ENCODE assay signal across 8 mouse cellular contexts in the genomic region with DNA sequence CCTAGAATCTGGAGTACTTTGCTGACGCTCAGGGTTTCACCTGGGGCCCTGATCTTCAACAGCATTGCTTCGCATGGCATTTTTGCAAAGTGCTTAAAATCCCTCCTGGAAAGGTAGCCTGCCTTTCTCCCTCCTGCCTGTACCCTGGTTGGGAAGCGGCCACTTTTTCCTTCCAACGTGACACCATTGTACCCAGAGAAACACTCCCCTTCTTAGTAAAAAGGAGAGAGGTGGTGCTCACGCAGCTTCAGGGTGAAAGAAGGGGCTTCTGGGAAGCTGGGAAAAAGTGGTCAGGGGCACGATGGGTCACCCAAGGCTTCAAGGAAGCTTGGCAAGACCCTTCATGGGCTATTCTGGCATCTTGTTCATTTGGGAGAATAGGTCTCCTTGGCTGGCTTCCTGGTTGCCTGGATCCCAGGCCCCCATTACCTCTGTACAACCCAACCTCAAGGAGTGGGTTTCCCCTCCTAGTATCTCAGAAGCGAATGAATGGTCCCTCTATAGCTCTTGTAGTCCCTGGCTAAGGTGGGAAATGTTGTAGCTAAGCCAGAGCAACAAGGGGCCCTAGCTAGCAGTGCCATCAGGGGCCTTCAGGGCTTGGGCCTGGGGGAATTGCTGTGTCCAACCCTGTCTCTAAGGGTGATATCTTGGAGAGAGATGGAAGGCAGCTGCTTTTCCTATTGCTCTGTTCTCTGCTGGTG. TPM values are rescaled to one million over a fixed set of nuclear protein-coding genes. Genes with fewer than 3 reads are reported as not detected.
A peak's percentile ranks its signal among the peaks of the same experiment; 100 is the strongest.
DNase-seq lines count a peak whose midpoint lies in the region; ATAC-seq and TF ChIP-seq lines count a peak whose summit lies in the region.

No protein-coding gene starts in this region.

- H3K4me3 ChIP-seq in lung, embryonic 15.5 days: peak overlapping the region; percentile 52
- H3K4me3 ChIP-seq in forebrain, embryonic 15.5 days: peak overlapping the region; percentile 52
- peak overlapping the region; percentile 61 for H3K4me3 ChIP-seq in limb, embryonic 12.5 days (replicated peaks)
- H3K4me3 ChIP-seq in olfactory bulb, adult 2 months (ENCODE audit: insufficient read depth, low read depth, low read length): peak overlapping the region; percentile 90

- H3K36me3 ChIP-seq in lung, embryonic 15.5 days: no peaks in the 10 kb centered on the region
- no peaks in the 10 kb centered on the region for H3K36me3 ChIP-seq in forebrain, embryonic 15.5 days
- no peaks in the 10 kb centered on the region for H3K36me3 ChIP-seq in limb, embryonic 12.5 days

- H3K9me3 ChIP-seq in lung, embryonic 15.5 days: no peaks in the 10 kb centered on the region
- H3K9me3 ChIP-seq in forebrain, embryonic 15.5 days: no peaks in the 10 kb centered on the region
- peaks cover 5% of the 10 kb centered on the region for H3K9me3 ChIP-seq in limb, embryonic 12.5 days

- no peak for TF ChIP-seq CTCF in olfactory bulb, adult 2 months (IDR thresholded peaks at IDR 0.05; ENCODE audit: insufficient read depth, low read depth, low read length)

- H3K4me1 ChIP-seq in lung, embryonic 15.5 days: no peaks in the 10 kb centered on the region; the same call in 1 of the 2 replicates
- peaks cover 16% of the 10 kb centered on the region for H3K4me1 ChIP-seq in forebrain, embryonic 15.5 days
- peaks cover 5% of the 10 kb centered on the region; the same call in 1 of the 2 replicates for H3K4me1 ChIP-seq in limb, embryonic 12.5 days (replicated peaks)
- H3K4me1 ChIP-seq in olfactory bulb, adult 2 months (ENCODE audit: control insufficient read depth, insufficient read depth, low read length): peaks cover 25% of the 10 kb centered on the region

- DNase-seq in lung, adult 18-20 months: no peak
- no peak for DNase-seq in thymus, postnatal 10 days (ENCODE audit: low spot score in 2 of 2)
- no peak for DNase-seq in lung, postnatal 4 days

- no peak overlapping the region for H3K9ac ChIP-seq in lung, embryonic 15.5 days
- peak overlapping the region; percentile 54 for H3K9ac ChIP-seq in forebrain, embryonic 15.5 days (replicated peaks)
- H3K9ac ChIP-seq in limb, embryonic 12.5 days (replicated peaks): no peak overlapping the region; the same call in 1 of the 2 replicates

- no peak for ATAC-seq in lung, embryonic 15.5 days (ENCODE audit: borderline replicate concordance, extremely low read depth, low FRiP score, low TSS enrichment)
- ATAC-seq in forebrain, embryonic 15.5 days (replicated peaks): 0 out of 2 replicates have a peak, but pooled peaks have one; percentile 11
- ATAC-seq in limb, embryonic 12.5 days (ENCODE audit: insufficient number of reproducible peaks, insufficient read depth, low FRiP score, low TSS enrichment, low read depth): no peak
- ATAC-seq in frontal cortex, adult (ENCODE audit: low TSS enrichment): no peak

- peaks cover 70% of the 10 kb centered on the region for H3K27me3 ChIP-seq in lung, embryonic 15.5 days
- H3K27me3 ChIP-seq in forebrain, embryonic 15.5 days: no peaks in the 10 kb centered on the region
- H3K27me3 ChIP-seq in limb, embryonic 12.5 days: peaks cover 64% of the 10 kb centered on the region

- H3K4me2 ChIP-seq in lung, embryonic 15.5 days: peak overlapping the region; percentile 86
- peak overlapping the region; percentile 74 for H3K4me2 ChIP-seq in forebrain, embryonic 15.5 days (replicated peaks)
- H3K4me2 ChIP-seq in limb, embryonic 12.5 days: peak overlapping the region; percentile 96

- no peak overlapping the region for H3K27ac ChIP-seq in lung, embryonic 15.5 days
- H3K27ac ChIP-seq in forebrain, embryonic 15.5 days (replicated peaks): no peak overlapping the region
- no peak overlapping the region for H3K27ac ChIP-seq in limb, embryonic 12.5 days
- 0 out of 2 replicates have a peak overlapping the region, but pooled peaks have one; percentile 16 for H3K27ac ChIP-seq in olfactory bulb, adult 2 months (ENCODE audit: insufficient read depth, low read depth, low read length)

- WGBS in lung, embryonic 15.5 days: 21% methylated on average over 7 of the region's 7 CpGs
- 12% methylated on average over 7 of the region's 7 CpGs for WGBS in forebrain, embryonic 15.5 days
- WGBS in limb, embryonic 12.5 days: 17% methylated on average over 7 of the region's 7 CpGs
- WGBS in olfactory bulb, adult 2 months: 27% methylated on average over 7 of the region's 7 CpGs

- no peak for TF ChIP-seq POLR2A in olfactory bulb, adult 2 months (IDR thresholded peaks at IDR 0.05; ENCODE audit: insufficient read depth, low read depth, low read length)

RNA-seq across cellular contexts. Expression of a gene that starts 0.9 kb away (rescaled TPM):
- 0.57 and 0.72 TPM in 2 replicates for polyA plus RNA-seq in lung, embryonic 15.5 days (2015; fragmentation: Nextera tagmentation; extraction: Ambion mirVana)
- polyA plus RNA-seq in forebrain, embryonic 15.5 days (2015; fragmentation: Nextera tagmentation; extraction: Ambion mirVana): 9.3 and 10.7 TPM in 2 replicates
- 0.35 and 0.98 TPM in 2 replicates for polyA plus RNA-seq in limb, embryonic 12.5 days (2016; fragmentation: Nextera tagmentation; extraction: Ambion mirVana)
- not detected in 2 replicates for polyA plus RNA-seq in olfactory bulb, adult 2 months (2012; ENCODE audit: insufficient read depth, insufficient read length, low replicate concordance, missing spikeins)

RNA-seq across cellular contexts. Expression of a gene that starts 24.1 kb away (rescaled TPM):
- polyA plus RNA-seq in lung, embryonic 15.5 days (2015; fragmentation: Nextera tagmentation; extraction: Ambion mirVana): 93.7 and 99.5 TPM in 2 replicates
- 95.4 and 98.5 TPM in 2 replicates for polyA plus RNA-seq in forebrain, embryonic 15.5 days (2015; fragmentation: Nextera tagmentation; extraction: Ambion mirVana)
- polyA plus RNA-seq in limb, embryonic 12.5 days (2016; fragmentation: Nextera tagmentation; extraction: Ambion mirVana): 117 and 118 TPM in 2 replicates
- not detected in 2 replicates for polyA plus RNA-seq in olfactory bulb, adult 2 months (2012; ENCODE audit: insufficient read depth, insufficient read length, low replicate concordance, missing spikeins)

Comparison
In these comparisons a context has a peak if more than half of its experiments do, and no peak if none do; other contexts are left out.
1. RNA of a gene that starts 24.1 kb away (polyA plus RNA-seq): 117 to 118 TPM in limb, embryonic 12.5 days, 93.7 to 99.5 TPM in lung, embryonic 15.5 days and 95.4 to 98.5 TPM in forebrain, embryonic 15.5 days; not detected in olfactory bulb, adult 2 months; every median in the first group is over 10 times any median in the second.
2. Peak in every context shown above with its lines, with median percentiles within 50 percentile points of each other: H3K4me2 ChIP-seq and H3K4me3 ChIP-seq.